Mouse (Mus musculus): ENCODE measurements around the gene Cpne2. TPM values are rescaled to one million over a fixed set of nuclear protein-coding genes. Genes with fewer than 3 reads are reported as not detected.

Cpne2 gene
- total RNA-seq (2021) = 1 to 10 TPM; 6.3 to 7.0 TPM

GRCm38 (mm10) chr8:94532873-94533671 is at the start of gene Cpne2:
Cpne2 (plus strand) TSS chr8:94532990.
- peak; percentile 72 to 74 for DNase-seq
- intact Hi-C loops (cut with DNase I) = loop anchor here (5.0 to 10.0 kb wide), 2 partner anchors 169 to 272 kb away; no protein-coding TSS in a partner anchor

GRCm38 (mm10) chr8:94485288-94485687 is 47.5 kb upstream of the Cpne2 start:
- no peak for DNase-seq
- intact Hi-C loops (cut with DNase I) = loop anchor here (5.0 kb wide), 1 partner anchor 88 kb away; no protein-coding TSS in a partner anchor

GRCm38 (mm10) chr8:94485882-94486281 is 46.9 kb upstream of the Cpne2 start:
- peak; percentile 59 to 76 for DNase-seq
- intact Hi-C loops (cut with DNase I) = loop anchor here (5.0 kb wide), 1 partner anchor 89 kb away; no protein-coding TSS in a partner anchor

GRCm38 (mm10) chr8:94488016-94488415 is 44.8 kb upstream of the Cpne2 start:
- intact Hi-C loops (cut with DNase I) = loop anchor here (5.0 kb wide), 1 partner anchor 91 kb away; no protein-coding TSS in a partner anchor
- DNase-seq = no peak

- DNase-seq = no peak
- intact Hi-C loops (cut with DNase I) = loop anchor here (5.0 kb wide), 1 partner anchor 93 kb away; no protein-coding TSS in a partner anchor
These were observed 42.8 kb upstream of the Cpne2 start for GRCm38 (mm10) chr8:94489809-94490483.

- DNase-seq = peak; percentile 81 to 89
- intact Hi-C loops (cut with DNase I) = loop anchor here (1.0 to 2.0 kb wide), 3 partner anchors 93 to 210 kb away; no protein-coding TSS in a partner anchor
These were observed 40.6 kb upstream of the Cpne2 start for GRCm38 (mm10) chr8:94492021-94492681.

- peak in 1 of 2 experiments; percentile 23 for DNase-seq
- intact Hi-C loops (cut with DNase I) = loop anchor here (2.0 kb wide), 1 partner anchor 92 kb away; no protein-coding TSS in a partner anchor
These were observed 39.5 kb upstream of the Cpne2 start for GRCm38 (mm10) chr8:94493240-94493639.

- intact Hi-C loops (cut with DNase I) = no loop called here
- no peak for DNase-seq
These were observed 17.2 kb upstream of the Cpne2 start for GRCm38 (mm10) chr8:94515430-94516208.

GRCm38 (mm10) chr8:94516209-94516593 is 16.6 kb upstream of the Cpne2 start:
- intact Hi-C loops (cut with DNase I) = no loop called here

GRCm38 (mm10) chr8:94516766-94517165 is 16.0 kb upstream of the Cpne2 start:
- intact Hi-C loops (cut with DNase I) = no loop called here
- DNase-seq = peak in 1 of 2 experiments; percentile 27

More at GRCm38 (mm10) chr8:94516209-94516593, 16.6 kb upstream of the Cpne2 start:
- DNase-seq = no peak

- intact Hi-C loops (cut with DNase I) = no loop called here
- no peak for DNase-seq
These were observed 14.5 kb upstream of the Cpne2 start for GRCm38 (mm10) chr8:94518331-94518730.

- intact Hi-C loops (cut with DNase I) = no loop called here
- no peak for DNase-seq
These were observed 13.8 kb upstream of the Cpne2 start for GRCm38 (mm10) chr8:94519021-94519420.

- intact Hi-C loops (cut with DNase I) = no loop called here
- no peak for DNase-seq
These were observed 11.3 kb upstream of the Cpne2 start for GRCm38 (mm10) chr8:94521481-94521880.

- intact Hi-C loops (cut with DNase I) = no loop called here
- no peak for DNase-seq
These were observed 10.3 kb upstream of the Cpne2 start for GRCm38 (mm10) chr8:94522482-94522881.

GRCm38 (mm10) chr8:94524554-94524953 is 8.2 kb upstream of the Cpne2 start:
- intact Hi-C loops (cut with DNase I) = no loop called here
- no peak for DNase-seq

GRCm38 (mm10) chr8:94527178-94527577 is 5.6 kb upstream of the Cpne2 start:
- intact Hi-C loops (cut with DNase I) = no loop called here
- DNase-seq = no peak

GRCm38 (mm10) chr8:94528245-94528644 is 4.5 kb upstream of the Cpne2 start:
- peak; percentile 56 to 72 for DNase-seq
- intact Hi-C loops (cut with DNase I) = loop anchor here (1.0 kb wide), 2 partner anchors 52 to 56 kb away; no protein-coding TSS in a partner anchor

GRCm38 (mm10) chr8:94529875-94530274 is 2.9 kb upstream of the Cpne2 start:
- intact Hi-C loops (cut with DNase I) = loop anchor here (5.0 to 10.0 kb wide), 2 partner anchors 172 to 275 kb away; no protein-coding TSS in a partner anchor
- DNase-seq = no peak

GRCm38 (mm10) chr8:94530643-94531042 is 2.1 kb upstream of the Cpne2 start:
- DNase-seq = no peak
- intact Hi-C loops (cut with DNase I) = loop anchor here (5.0 to 10.0 kb wide), 2 partner anchors 172 to 274 kb away; no protein-coding TSS in a partner anchor

GRCm38 (mm10) chr8:94532000-94532399 is 790 bp upstream of the Cpne2 start:
- intact Hi-C loops (cut with DNase I) = loop anchor here (5.0 to 10.0 kb wide), 2 partner anchors 170 to 273 kb away; no protein-coding TSS in a partner anchor
- DNase-seq = no peak
